8 mouse cellular contexts compared by ENCODE assay signal in genomic region chr10:85044191-85044711, GRCm38 (mm10). TPM values are rescaled to one million over a fixed set of nuclear protein-coding genes. Genes with fewer than 3 reads are reported as not detected.
A peak's percentile ranks its signal among the peaks of the same experiment; 100 is the strongest.
DNase-seq lines count a peak whose midpoint lies in the region; ATAC-seq lines count a peak whose summit lies in the region.

No protein-coding gene starts in this region.

- ATAC-seq in embryonic facial prominence, embryonic 15.5 days (ENCODE audit: insufficient number of reproducible peaks, low FRiP score, low TSS enrichment, low read depth), result no peak
- no peak for ATAC-seq in lung, embryonic 15.5 days (ENCODE audit: borderline replicate concordance, extremely low read depth, low FRiP score, low TSS enrichment)
- no peak for ATAC-seq in stomach, embryonic 16.5 days (ENCODE audit: insufficient read depth, low FRiP score)

- peaks cover 4% of the 10 kb centered on the region; the same call in 1 of the 2 replicates for H3K4me1 ChIP-seq in embryonic facial prominence, embryonic 15.5 days
- peaks cover 30% of the 10 kb centered on the region for H3K4me1 ChIP-seq in hindbrain, embryonic 10.5 days (replicated peaks)
- H3K4me1 ChIP-seq in lung, embryonic 15.5 days, result peaks cover 6% of the 10 kb centered on the region; the same call in 1 of the 2 replicates
- H3K4me1 ChIP-seq in stomach, embryonic 16.5 days (ENCODE audit: control insufficient read depth, insufficient read depth, low read length), result peaks cover 7% of the 10 kb centered on the region; the same call in 1 of the 2 replicates

- H3K27me3 ChIP-seq in embryonic facial prominence, embryonic 15.5 days, result no peaks in the 10 kb centered on the region
- peaks cover 33% of the 10 kb centered on the region for H3K27me3 ChIP-seq in hindbrain, embryonic 10.5 days (ENCODE audit: insufficient read depth, poor library complexity, severe bottlenecking)
- H3K27me3 ChIP-seq in lung, embryonic 15.5 days, result no peaks in the 10 kb centered on the region
- no peaks in the 10 kb centered on the region for H3K27me3 ChIP-seq in stomach, embryonic 16.5 days (ENCODE audit: control insufficient read depth, insufficient read depth, low read length)

- H3K36me3 ChIP-seq in embryonic facial prominence, embryonic 15.5 days, result no peaks in the 10 kb centered on the region
- H3K36me3 ChIP-seq in hindbrain, embryonic 10.5 days, result no peaks in the 10 kb centered on the region
- H3K36me3 ChIP-seq in lung, embryonic 15.5 days, result no peaks in the 10 kb centered on the region
- no peaks in the 10 kb centered on the region for H3K36me3 ChIP-seq in stomach, embryonic 16.5 days (ENCODE audit: control insufficient read depth, insufficient read depth, low read length)

- H3K9ac ChIP-seq in embryonic facial prominence, embryonic 15.5 days, result no peak overlapping the region
- no peak overlapping the region for H3K9ac ChIP-seq in lung, embryonic 15.5 days
- peak overlapping the region; percentile 46; the same call in 1 of the 2 replicates for H3K9ac ChIP-seq in stomach, embryonic 16.5 days (ENCODE audit: low read length)

- H3K4me2 ChIP-seq in embryonic facial prominence, embryonic 15.5 days (replicated peaks), result peak overlapping the region; percentile 43
- H3K4me2 ChIP-seq in lung, embryonic 15.5 days, result peak overlapping the region; percentile 54
- H3K4me2 ChIP-seq in stomach, embryonic 16.5 days (ENCODE audit: low read depth, low read length), result peak overlapping the region; percentile 39

- H3K9me3 ChIP-seq in embryonic facial prominence, embryonic 15.5 days (replicated peaks), result no peaks in the 10 kb centered on the region
- 0 out of 2 replicates have a peak, but pooled peaks cover 2% of the 10 kb centered on the region for H3K9me3 ChIP-seq in hindbrain, embryonic 10.5 days
- H3K9me3 ChIP-seq in lung, embryonic 15.5 days, result no peaks in the 10 kb centered on the region
- H3K9me3 ChIP-seq in stomach, embryonic 16.5 days (replicated peaks; ENCODE audit: control insufficient read depth, low read length), result no peaks in the 10 kb centered on the region

- peak; percentile 44 for DNase-seq in R1 (ENCODE audit: low read depth, low spot score)
- DNase-seq in hindbrain, embryonic 10.5 days (ENCODE audit: low spot score), result peak; percentile 68
- DNase-seq in cerebellum, postnatal 25 days, result no peak
- no peak for DNase-seq in thymus, postnatal 25 days
- no peak for DNase-seq in natural killer cell, adult 2 months (ENCODE audit: low spot score in 2 of 2)

- no peak overlapping the region for H3K27ac ChIP-seq in embryonic facial prominence, embryonic 15.5 days (replicated peaks)
- peak overlapping the region; percentile 76 for H3K27ac ChIP-seq in hindbrain, embryonic 10.5 days
- H3K27ac ChIP-seq in lung, embryonic 15.5 days, result no peak overlapping the region
- H3K27ac ChIP-seq in stomach, embryonic 16.5 days (ENCODE audit: low read length), result no peak overlapping the region

- peak overlapping the region; percentile 23 for H3K4me3 ChIP-seq in embryonic facial prominence, embryonic 15.5 days (replicated peaks)
- H3K4me3 ChIP-seq in hindbrain, embryonic 10.5 days, result peak overlapping the region; percentile 47
- peak overlapping the region; percentile 21 for H3K4me3 ChIP-seq in lung, embryonic 15.5 days
- H3K4me3 ChIP-seq in stomach, embryonic 16.5 days (replicated peaks; ENCODE audit: low read length), result peak overlapping the region; percentile 24

- WGBS in embryonic facial prominence, embryonic 15.5 days, result 20% methylated on average over 17 of the region's 17 CpGs
- 6% methylated on average over 17 of the region's 17 CpGs for WGBS in hindbrain, embryonic 10.5 days
- 27% methylated on average over 17 of the region's 17 CpGs for WGBS in lung, embryonic 15.5 days
- WGBS in stomach, embryonic 16.5 days, result 37% methylated on average over 17 of the region's 17 CpGs

RNA-seq across cellular contexts. Expression of gene Fhl4, which starts 58.0 kb away (rescaled TPM):
- polyA plus RNA-seq in embryonic facial prominence, embryonic 15.5 days (2015; fragmentation: Nextera tagmentation; extraction: Ambion mirVana), result 1.3 and 1.4 TPM in 2 replicates
- polyA plus RNA-seq in hindbrain, embryonic 10.5 days (2016; fragmentation: Nextera tagmentation; extraction: Ambion mirVana), result 1.2 and 1.3 TPM in 2 replicates
- 0.83 and 0.91 TPM in 2 replicates for polyA plus RNA-seq in lung, embryonic 15.5 days (2015; fragmentation: Nextera tagmentation; extraction: Ambion mirVana)
- 0.30 and 0.76 TPM in 2 replicates for polyA plus RNA-seq in stomach, embryonic 16.5 days (2015; fragmentation: Nextera tagmentation; extraction: Ambion mirVana)

RNA-seq across cellular contexts. Expression of gene Tmem263, which starts 58.2 kb away (rescaled TPM):
- polyA plus RNA-seq in embryonic facial prominence, embryonic 15.5 days (2015; fragmentation: Nextera tagmentation; extraction: Ambion mirVana), result 105 and 108 TPM in 2 replicates
- 45.3 and 49.3 TPM in 2 replicates for polyA plus RNA-seq in hindbrain, embryonic 10.5 days (2016; fragmentation: Nextera tagmentation; extraction: Ambion mirVana)
- polyA plus RNA-seq in lung, embryonic 15.5 days (2015; fragmentation: Nextera tagmentation; extraction: Ambion mirVana), result 75.7 and 77.8 TPM in 2 replicates
- 73.5 and 78.5 TPM in 2 replicates for polyA plus RNA-seq in stomach, embryonic 16.5 days (2015; fragmentation: Nextera tagmentation; extraction: Ambion mirVana)

Comparison
In these comparisons a context has a peak if more than half of its experiments do, and no peak if none do; other contexts are left out.
1. DNase-seq: peak in R1 (single experiment) and hindbrain, embryonic 10.5 days (single experiment); none in cerebellum, postnatal 25 days (0 of 2), thymus, postnatal 25 days (single experiment) and natural killer cell, adult 2 months (0 of 2).
2. Peak in every context shown above with its lines, with median percentiles within 50 percentile points of each other: H3K4me2 ChIP-seq and H3K4me3 ChIP-seq.